Mouse (Mus musculus) retina, embryonic 14.5 days (tissue): ENCODE measurements around the gene Strbp.
"Not testable (repeated sequence)": the region's sequence is repeated elsewhere in the genome, so short reads cannot be mapped to it uniquely, and the experiment has no call there.

Experiments
- DNase-seq: peaks from one replicate; pipeline ENCODE4 v3.0.0-alpha.2; 2015; ENCODE audit warnings: low spot score

The Strbp gene

GRCm38 (mm10) chr2:37519286-37519640 lies 184.4 kb downstream of the Strbp start:
- no peak for DNase-seq

GRCm38 (mm10) chr2:37518561-37519285 lies 184.9 kb downstream of the Strbp start:
- DNase-seq, result no peak

- peak; percentile 21 for DNase-seq
These were observed 186.7 kb downstream of the Strbp start for GRCm38 (mm10) chr2:37516922-37517462.

- peak; percentile 39 for DNase-seq
These were observed 187.5 kb downstream of the Strbp start, which contains the start of gene Gpr21 for GRCm38 (mm10) chr2:37516030-37516710. Gene Gpr21 (plus strand): TSS chr2:37516332.

DNA sequence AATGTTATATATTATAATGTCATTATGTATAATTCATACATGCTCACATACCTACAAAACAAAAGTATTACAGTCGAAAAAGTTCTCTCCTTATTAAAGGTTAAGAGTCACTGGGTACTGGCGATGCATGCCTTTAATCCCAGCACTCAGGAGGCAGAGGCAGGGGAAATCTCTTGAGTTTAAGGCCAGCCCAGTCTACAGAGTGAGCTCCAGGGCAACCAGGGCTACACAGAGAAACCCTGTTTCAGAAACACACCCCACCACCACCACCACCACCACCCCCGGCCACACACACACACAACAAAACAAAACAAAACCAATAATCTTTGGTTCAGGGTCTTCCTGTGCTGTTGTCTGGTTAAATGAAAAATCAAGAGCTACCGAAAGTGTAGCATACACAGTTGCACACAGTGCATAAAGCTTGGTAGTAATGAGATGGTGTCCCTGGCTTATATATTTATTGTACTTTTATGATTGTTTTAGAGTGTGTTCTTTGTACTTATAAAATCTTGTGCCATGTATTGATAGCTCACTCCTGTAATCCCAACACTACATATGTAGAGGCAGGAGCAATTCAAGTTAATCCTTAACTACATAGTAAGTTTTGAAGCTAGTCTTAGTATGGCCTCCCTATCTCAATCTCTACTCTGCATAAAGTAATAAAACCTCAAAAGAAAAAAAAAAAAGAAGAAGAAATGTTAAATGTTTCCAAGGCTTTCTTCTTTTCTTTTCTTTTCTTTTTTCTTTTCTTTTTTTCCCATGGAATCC lies 192.3 kb downstream of the Strbp start:
- no peak for DNase-seq

DNA sequence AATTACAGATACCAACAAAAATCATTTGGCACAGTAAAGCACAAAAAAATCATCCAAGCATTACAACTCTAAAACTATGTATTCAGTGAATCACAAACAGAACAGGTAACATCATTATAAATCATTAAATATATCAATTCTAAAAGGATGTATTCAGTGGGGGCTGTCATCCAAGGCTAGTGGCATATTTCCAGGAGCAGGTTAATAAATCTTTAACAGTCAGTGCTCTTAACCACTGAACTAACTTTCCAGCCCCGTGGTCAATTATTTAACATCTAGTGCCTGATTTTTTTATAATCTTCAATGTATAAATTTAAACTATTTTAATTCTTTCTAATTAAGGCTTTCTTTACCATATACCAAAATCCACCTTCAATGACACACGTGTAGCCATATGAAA lies 197.8 kb downstream of the Strbp start:
- not testable (repeated sequence) for DNase-seq

DNA sequence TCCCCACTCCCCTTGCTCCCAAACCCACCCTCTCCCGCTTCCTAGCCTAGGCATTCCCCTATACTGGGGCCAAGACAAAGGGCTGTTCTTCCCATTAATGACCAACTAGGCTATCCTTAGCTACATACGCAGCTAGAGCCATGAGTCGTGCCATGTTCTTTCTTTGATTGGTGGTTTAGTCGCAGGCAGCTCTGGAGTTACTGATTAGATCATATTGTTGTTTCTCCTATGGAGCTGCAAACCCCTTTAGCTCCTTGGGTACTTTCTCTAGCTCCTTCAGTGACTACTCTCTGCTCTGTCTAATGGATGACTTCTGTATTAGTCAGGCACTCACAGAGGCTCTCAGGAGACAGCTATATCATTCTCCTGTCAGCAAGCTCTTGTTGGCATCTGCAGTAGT lies 206.3 kb downstream of the Strbp start:
- no peak for DNase-seq

DNA sequence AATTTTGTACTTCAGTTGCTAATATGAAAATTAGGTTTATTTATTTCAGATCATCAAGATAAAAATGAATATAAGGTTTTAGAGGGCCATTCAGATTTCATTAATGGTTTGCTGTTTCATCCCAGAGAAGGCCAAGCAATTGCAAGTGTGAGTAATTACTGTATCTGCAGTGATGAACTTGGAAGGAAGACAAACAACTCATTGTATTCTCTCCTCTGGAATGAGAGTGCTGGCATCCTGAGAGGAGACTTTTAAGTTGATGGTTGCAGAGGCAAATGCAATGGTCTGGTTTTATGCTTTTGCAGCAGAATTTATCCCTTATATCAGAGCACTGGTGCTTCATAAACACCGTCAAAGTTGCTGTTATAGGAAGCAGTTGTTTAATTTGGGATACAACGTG lies 214.7 kb downstream of the Strbp start:
- no peak for DNase-seq

DNA sequence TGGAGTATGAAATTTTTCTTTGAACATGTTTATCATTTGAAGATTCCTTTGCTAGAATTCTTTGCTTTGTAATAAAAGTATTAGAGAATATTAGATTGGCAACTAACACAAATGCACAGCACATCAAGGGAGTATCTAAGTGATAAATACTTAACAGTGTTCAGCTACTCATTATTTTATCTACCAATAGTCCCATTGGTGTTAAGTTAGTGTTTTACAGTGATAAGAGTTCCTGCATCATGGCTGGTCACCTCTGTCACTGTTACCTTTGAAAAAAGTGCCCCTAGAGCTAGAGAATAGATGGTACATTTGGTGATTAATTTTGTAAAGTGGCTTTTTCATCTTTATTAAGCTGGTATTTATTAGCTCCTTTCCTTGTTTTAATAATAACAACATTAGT lies 217.3 kb downstream of the Strbp start:
- DNase-seq, result no peak

DNA sequence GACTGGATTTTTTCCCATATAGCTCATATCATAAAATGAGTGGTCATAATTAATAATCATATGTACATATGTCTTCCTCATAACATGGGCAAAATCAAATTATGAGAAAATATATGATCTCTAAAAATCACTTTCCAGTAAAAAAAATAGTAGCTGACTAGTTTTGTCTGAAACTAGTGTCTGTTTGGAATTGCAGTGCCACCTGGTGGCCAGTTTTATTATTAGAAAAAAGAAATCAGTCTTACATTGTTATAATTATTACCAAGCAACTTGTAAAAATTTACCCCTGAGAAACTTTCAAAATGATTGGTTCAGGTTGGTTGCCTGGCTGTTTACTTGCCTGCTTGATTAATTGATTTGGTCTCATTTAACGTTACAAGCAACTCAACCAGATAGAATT lies 218.3 kb downstream of the Strbp start:
- DNase-seq, result peak; percentile 78

DNA sequence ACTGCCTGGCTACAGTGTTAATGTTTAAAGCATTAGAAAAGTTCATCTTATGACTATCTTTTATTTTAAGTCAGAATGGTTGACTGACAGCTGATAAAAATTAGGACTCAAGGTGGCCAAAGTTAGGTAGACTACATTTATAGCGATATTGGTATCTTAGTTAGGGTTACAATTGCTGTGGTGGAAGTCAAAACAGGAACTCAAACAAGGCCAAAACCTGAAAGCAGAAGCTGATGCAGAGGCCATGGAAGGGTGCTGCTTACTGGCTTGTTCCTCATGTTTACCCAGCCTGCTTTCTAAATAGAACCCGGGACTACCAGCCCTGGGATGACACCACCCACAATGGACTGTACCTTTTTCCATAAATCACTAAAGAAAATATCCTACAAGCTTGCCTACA lies 219.5 kb downstream of the Strbp start:
- no peak for DNase-seq

DNA sequence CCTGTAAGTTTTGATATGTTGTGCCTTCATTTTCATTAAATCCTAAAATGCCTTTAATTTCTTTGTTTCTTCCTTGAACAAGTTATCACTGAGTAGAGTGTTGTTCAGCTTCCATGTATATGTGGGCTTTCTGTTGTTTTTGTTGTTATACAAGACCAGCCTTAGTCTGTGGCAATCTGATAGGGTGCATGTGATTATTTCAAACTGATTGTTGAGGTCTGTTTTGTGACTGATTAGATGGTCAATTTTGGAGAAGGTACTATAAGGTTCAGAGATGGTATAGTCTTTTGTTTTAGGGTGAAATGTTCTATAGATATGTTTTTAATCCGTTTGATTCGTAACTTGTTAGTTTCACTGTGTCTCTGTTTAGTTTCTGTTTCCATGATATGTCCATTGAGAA lies 223.6 kb downstream of the Strbp start:
- DNase-seq, result no peak

GRCm38 (mm10) chr2:37479559-37479958 lies 224.1 kb downstream of the Strbp start:
- DNase-seq, result no peak

DNA sequence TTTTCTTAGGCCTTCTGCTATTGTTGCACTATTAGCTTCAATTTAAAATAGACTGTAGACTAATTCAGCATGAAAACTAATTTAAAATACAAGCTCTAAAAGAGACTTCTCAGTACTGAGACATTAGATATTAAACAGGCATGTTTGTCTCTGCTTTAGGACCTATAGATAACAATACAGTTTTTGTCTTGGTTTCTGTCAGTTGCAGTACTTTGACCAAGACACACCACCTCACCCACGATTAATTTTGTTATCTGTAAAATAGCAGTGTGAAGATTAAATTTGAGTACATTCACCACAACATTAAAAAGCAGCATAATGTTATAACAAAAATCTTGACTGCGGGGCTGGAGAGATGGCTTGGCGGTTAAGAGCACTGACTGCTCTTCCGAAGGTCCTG lies 237.4 kb downstream of the Strbp start:
- no peak for DNase-seq

GRCm38 (mm10) chr2:37460707-37461106 lies 243.0 kb downstream of the Strbp start:
- DNase-seq, result no peak

- DNase-seq, result no peak
These were observed 251.3 kb downstream of the Strbp start for GRCm38 (mm10) chr2:37452376-37452760.

- DNase-seq, result peak; percentile 95
These were observed 251.8 kb downstream of the Strbp start for GRCm38 (mm10) chr2:37451667-37452375.

DNA sequence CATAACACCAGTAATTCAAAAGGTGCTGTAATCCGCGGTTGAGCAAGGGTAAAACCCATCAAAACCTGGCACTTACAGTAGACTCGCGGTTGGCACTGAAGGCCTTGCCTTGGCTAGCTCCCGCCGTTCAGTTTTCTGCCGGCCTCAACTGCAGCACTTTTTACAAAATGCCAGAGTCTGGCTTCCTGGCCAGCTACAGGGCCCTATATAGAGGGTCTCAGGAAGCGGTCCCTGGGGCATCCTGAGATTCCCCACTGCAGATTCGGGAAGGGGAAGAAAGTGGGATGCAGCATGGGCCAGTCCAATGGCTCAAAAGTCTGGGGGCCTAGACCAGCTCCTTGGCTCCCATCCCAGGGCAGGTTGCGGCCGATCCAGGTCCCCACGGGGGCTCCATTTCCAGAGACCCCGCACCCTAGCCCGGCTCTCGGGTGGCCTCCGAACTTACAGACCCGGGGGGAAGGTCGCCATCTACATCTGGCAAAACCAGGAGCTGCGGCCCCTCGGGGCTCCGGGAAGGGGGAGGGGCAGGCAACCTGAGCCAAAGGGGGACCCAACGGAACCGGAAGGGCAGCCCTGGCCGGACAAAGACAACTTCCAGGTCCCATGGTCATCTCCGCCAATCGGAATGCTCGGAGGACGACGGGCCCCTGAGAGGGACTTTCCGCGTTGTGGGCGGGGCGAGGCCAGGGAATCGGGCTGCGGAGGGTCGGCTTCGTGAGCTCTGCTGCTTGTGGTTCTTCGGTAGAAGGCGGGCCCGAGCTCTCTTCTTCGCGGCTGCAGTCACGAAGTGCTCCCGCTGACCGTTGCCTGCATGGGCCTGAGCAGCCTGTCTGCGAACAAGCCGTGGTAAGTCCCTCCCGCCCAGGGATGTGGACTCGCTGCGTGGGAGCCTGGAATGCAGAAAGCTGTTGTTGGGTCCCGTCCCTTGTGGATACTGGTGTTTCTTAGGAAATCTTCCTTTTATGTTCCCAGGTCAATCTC lies 260.8 kb downstream of the Strbp start, which contains the start of the genes Zbtb26, Zbtb6 and Rabgap1:
TSS of gene Zbtb26 (minus strand) at position 525 of the 981 bp plus-strand sequence.
TSS of gene Zbtb6 (minus strand) at position 561 of the 981 bp plus-strand sequence.
TSS of gene Rabgap1 (plus strand) at position 669 of the 981 bp plus-strand sequence.
- DNase-seq, result peak; percentile 97
